29 mouse cellular contexts compared by ENCODE assay signal in the genomic region with DNA sequence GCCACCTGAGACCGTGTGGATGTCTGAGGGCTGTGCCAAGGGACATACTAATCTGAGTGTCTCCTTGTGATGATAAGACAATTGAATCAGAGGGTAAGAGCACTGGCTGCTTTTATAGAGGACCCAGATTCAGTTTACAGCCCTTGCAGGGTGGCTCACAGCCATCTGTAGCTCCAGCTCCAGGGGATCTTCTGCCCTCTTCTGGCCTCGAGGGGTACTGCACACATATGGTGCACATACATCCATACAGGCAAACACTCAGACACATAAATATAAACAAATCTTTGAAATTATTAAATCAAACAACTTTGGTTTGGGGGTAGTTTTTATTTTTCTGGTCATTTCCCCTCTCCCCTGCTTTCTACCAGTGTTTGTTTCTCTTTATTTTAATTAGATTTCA.
DNase-seq lines count a peak whose midpoint lies in the region; ATAC-seq and TF ChIP-seq lines count a peak whose summit lies in the region.
"Had no signal": no experiment of that assay in that cellular context is flagged by ENCODE, and none has a peak within 500 bp of the region (broad histone marks: within the 10 kb centered on the region; RNA-seq: fewer than 3 reads in every experiment).

No protein-coding gene starts in this region.

- H3K9me3 ChIP-seq in kidney, postnatal 0 days (replicated peaks; ENCODE audit: low read length): no peaks in the 10 kb centered on the region; the same call in 1 of the 2 replicates
- H3K9me3 ChIP-seq in kidney, embryonic 15.5 days (replicated peaks): 0 out of 2 replicates have a peak, but pooled peaks cover 5% of the 10 kb centered on the region
- no peaks in the 10 kb centered on the region for H3K9me3 ChIP-seq in lung, embryonic 14.5 days (ENCODE audit: low read depth, low read length)
- H3K9me3 ChIP-seq in stomach, postnatal 0 days (ENCODE audit: control insufficient read depth, low read length): no peaks in the 10 kb centered on the region
- H3K9me3 ChIP-seq: embryonic facial prominence, embryonic 13.5 days; hindbrain, embryonic 15.5 days; neural tube, embryonic 15.5 days had no signal

- ATAC-seq in kidney, postnatal 0 days (replicated peaks; ENCODE audit: low FRiP score, low read depth): no peak
- ATAC-seq in kidney, embryonic 15.5 days (replicated peaks; ENCODE audit: low FRiP score): no peak
- no peak for ATAC-seq in lung, embryonic 14.5 days (ENCODE audit: insufficient read depth)
- no peak for ATAC-seq in stomach, postnatal 0 days (ENCODE audit: low FRiP score, low TSS enrichment)
- ATAC-seq: activated CD4-positive, CD25-positive, alpha-beta regulatory T cell, adult 4 months; forebrain, embryonic 16.5 days; lung, postnatal 0 days had no signal

- no peak overlapping the region for H3K9ac ChIP-seq in kidney, postnatal 0 days (ENCODE audit: low read depth, low read length)
- no peak overlapping the region for H3K9ac ChIP-seq in kidney, embryonic 15.5 days
- H3K9ac ChIP-seq in lung, embryonic 14.5 days: no peak overlapping the region
- H3K9ac ChIP-seq in stomach, postnatal 0 days (ENCODE audit: low read length): no peak overlapping the region
- H3K9ac ChIP-seq: embryonic facial prominence, embryonic 13.5 days; hindbrain, embryonic 15.5 days; liver, embryonic 15.5 days; neural tube, embryonic 15.5 days; stomach, embryonic 15.5 days had no signal

- H3K27me3 ChIP-seq in kidney, postnatal 0 days (ENCODE audit: insufficient read depth, low read length): no peaks in the 10 kb centered on the region
- H3K27me3 ChIP-seq in kidney, embryonic 15.5 days: no peaks in the 10 kb centered on the region
- H3K27me3 ChIP-seq in lung, embryonic 14.5 days (ENCODE audit: insufficient read depth, low read length): no peaks in the 10 kb centered on the region
- no peaks in the 10 kb centered on the region for H3K27me3 ChIP-seq in stomach, postnatal 0 days (ENCODE audit: control insufficient read depth, insufficient read depth, low read length)
- H3K27me3 ChIP-seq: embryonic facial prominence, embryonic 13.5 days; hindbrain, embryonic 15.5 days; liver, embryonic 15.5 days; neural tube, embryonic 15.5 days; stomach, embryonic 15.5 days had no signal

- no peaks in the 10 kb centered on the region for H3K36me3 ChIP-seq in kidney, postnatal 0 days (ENCODE audit: insufficient read depth, low read length)
- no peaks in the 10 kb centered on the region for H3K36me3 ChIP-seq in kidney, embryonic 15.5 days
- no peaks in the 10 kb centered on the region for H3K36me3 ChIP-seq in lung, embryonic 14.5 days (ENCODE audit: insufficient read depth)
- H3K36me3 ChIP-seq in stomach, postnatal 0 days (ENCODE audit: control insufficient read depth, insufficient read depth, low read length): no peaks in the 10 kb centered on the region
- H3K36me3 ChIP-seq: embryonic facial prominence, embryonic 13.5 days; hindbrain, embryonic 15.5 days; liver, embryonic 15.5 days; neural tube, embryonic 15.5 days; stomach, embryonic 15.5 days had no signal

- DNase-seq in gastrocnemius, adult 2 months: no peak
- no peak for DNase-seq in gastrocnemius, postnatal 14 days
- no peak for DNase-seq in kidney, postnatal 0 days (ENCODE audit: low spot score)
- no peak for DNase-seq in lung, embryonic 14.5 days
- no peak for DNase-seq in lung, adult 18-20 months
- no peak for DNase-seq in stomach, postnatal 0 days (ENCODE audit: low spot score)
- DNase-seq: adrenal gland, adult 2 months; adrenal gland, postnatal 36 days; cerebellum, adult 18-20 months; cerebellum, postnatal 10 days; gastrocnemius, postnatal 10 days; kidney, adult 8-10 months; kidney, postnatal 14 days; lung, postnatal 4 days; midbrain, embryonic 14.5 days; retina, postnatal 1 day; right cerebral cortex, postnatal 14 days; thymus, adult 2 months; thymus, postnatal 36 days had no signal

- H3K27ac ChIP-seq in gastrocnemius, adult 2 months: no peak overlapping the region
- H3K27ac ChIP-seq in kidney, postnatal 0 days: no peak overlapping the region
- H3K27ac ChIP-seq in kidney, embryonic 15.5 days: no peak overlapping the region
- H3K27ac ChIP-seq in lung, embryonic 14.5 days (ENCODE audit: low read depth): no peak overlapping the region
- no peak overlapping the region for H3K27ac ChIP-seq in stomach, postnatal 0 days (replicated peaks)
- H3K27ac ChIP-seq: embryonic facial prominence, embryonic 13.5 days; hindbrain, embryonic 15.5 days; liver, embryonic 15.5 days; neural tube, embryonic 15.5 days; stomach, embryonic 15.5 days had no signal

- no peak overlapping the region for H3K4me2 ChIP-seq in kidney, postnatal 0 days (ENCODE audit: low read length)
- no peak overlapping the region for H3K4me2 ChIP-seq in kidney, embryonic 15.5 days
- no peak overlapping the region for H3K4me2 ChIP-seq in lung, embryonic 14.5 days
- no peak overlapping the region for H3K4me2 ChIP-seq in stomach, postnatal 0 days (replicated peaks; ENCODE audit: low read depth)
- H3K4me2 ChIP-seq: embryonic facial prominence, embryonic 13.5 days; heart, embryonic 11.5 days; hindbrain, embryonic 15.5 days; liver, embryonic 15.5 days; neural tube, embryonic 15.5 days; stomach, embryonic 15.5 days had no signal

- WGBS in kidney, postnatal 0 days: 90% methylated on average over 2 of the region's 2 CpGs
- WGBS in kidney, embryonic 15.5 days: 77% methylated on average over 2 of the region's 2 CpGs
- WGBS in lung, embryonic 14.5 days: 73% methylated on average over 2 of the region's 2 CpGs
- 82% methylated on average over 2 of the region's 2 CpGs for WGBS in stomach, postnatal 0 days

- H3K4me3 ChIP-seq in gastrocnemius, adult 2 months: no peak overlapping the region
- no peak overlapping the region for H3K4me3 ChIP-seq in kidney, postnatal 0 days (replicated peaks; ENCODE audit: low read depth, low read length)
- no peak overlapping the region for H3K4me3 ChIP-seq in kidney, embryonic 15.5 days (replicated peaks)
- no peak overlapping the region for H3K4me3 ChIP-seq in lung, embryonic 14.5 days (ENCODE audit: low read depth, low read length)
- H3K4me3 ChIP-seq in stomach, postnatal 0 days (ENCODE audit: low read depth, low read length): no peak overlapping the region
- H3K4me3 ChIP-seq: embryonic facial prominence, embryonic 13.5 days; hindbrain, embryonic 15.5 days; liver, embryonic 15.5 days; neural tube, embryonic 15.5 days; stomach, embryonic 15.5 days had no signal

- intact Hi-C loops in gastrocnemius, adult 2 months (cut with DNase I): no loop called here
- intact Hi-C loops in gastrocnemius, postnatal 14 days (cut with DNase I; ENCODE audit: low total_unique reads): no loop called here

- TF ChIP-seq EP300 in stomach, postnatal 0 days (optimal IDR thresholded peaks at IDR 0.05): no peak

- peak; percentile 12; the same call in 1 of the 2 replicates for TF ChIP-seq CTCF in gastrocnemius, adult 2 months (IDR thresholded peaks at IDR 0.05)
- 0 out of 2 replicates have a peak, but pooled peaks have one; percentile 21 for TF ChIP-seq CTCF in kidney, postnatal 0 days (IDR thresholded peaks at IDR 0.05; ENCODE audit: low read depth)
- TF ChIP-seq CTCF in lung, embryonic 14.5 days (IDR thresholded peaks at IDR 0.05; ENCODE audit: low read depth): 0 out of 2 replicates have a peak, but pooled peaks have one; percentile 11
- 0 out of 2 replicates have a peak, but pooled peaks have one; percentile 12 for TF ChIP-seq CTCF in stomach, postnatal 0 days (IDR thresholded peaks at IDR 0.05; ENCODE audit: low read depth)

- H3K4me1 ChIP-seq in kidney, postnatal 0 days (replicated peaks; ENCODE audit: insufficient read depth, low read length): no peaks in the 10 kb centered on the region
- H3K4me1 ChIP-seq in kidney, embryonic 15.5 days: no peaks in the 10 kb centered on the region
- no peaks in the 10 kb centered on the region for H3K4me1 ChIP-seq in lung, embryonic 14.5 days (ENCODE audit: insufficient read depth)
- H3K4me1 ChIP-seq in stomach, postnatal 0 days (replicated peaks; ENCODE audit: control insufficient read depth, insufficient read depth): no peaks in the 10 kb centered on the region
- H3K4me1 ChIP-seq: embryonic facial prominence, embryonic 13.5 days; hindbrain, embryonic 15.5 days; liver, embryonic 15.5 days; stomach, embryonic 15.5 days had no signal
